Mouse (Mus musculus): ENCODE results near the gene Hormad2. TPM values are rescaled to one million over a fixed set of nuclear protein-coding genes. Genes with fewer than 3 reads are reported as not detected.

Gene Hormad2
- polyA plus RNA-seq (2012; ENCODE audit: insufficient read depth, insufficient read length, low replicate concordance, missing spikeins): not detected in 2 replicates

- 66% methylated on average over 19 of the region's 19 CpGs for WGBS
- Histone ChIP-seq H3K4me1 (ENCODE audit: control insufficient read depth, insufficient read depth, low read length) (no peaks in the 10 kb centered on the region; the same call in 1 of the 2 replicates), H3K27ac (ENCODE audit: insufficient read depth, low read depth, low read length) (no peak within 1 kb of the TSS), H3K4me3 (ENCODE audit: insufficient read depth, low read depth, low read length) (no peak within 1 kb of the TSS)
- TF ChIP-seq CTCF (IDR thresholded peaks at IDR 0.05; ENCODE audit: insufficient read depth, low read depth, low read length): no peak
- no peak for TF ChIP-seq POLR2A (IDR thresholded peaks at IDR 0.05; ENCODE audit: insufficient read depth, low read depth, low read length)
Observed at GRCm38 (mm10) chr11:4440978-4441377, at the start of gene Hormad2. Hormad2 (minus strand) TSS chr11:4441105.

- TF ChIP-seq POLR2A (IDR thresholded peaks at IDR 0.05; ENCODE audit: insufficient read depth, low read depth, low read length) (no peak), CTCF (IDR thresholded peaks at IDR 0.05; ENCODE audit: insufficient read depth, low read depth, low read length) (no peak)
- Histone ChIP-seq H3K27ac (ENCODE audit: insufficient read depth, low read depth, low read length) (no peak overlapping the region), H3K4me3 (ENCODE audit: insufficient read depth, low read depth, low read length) (no peak overlapping the region), H3K4me1 (ENCODE audit: control insufficient read depth, insufficient read depth, low read length) (peaks cover 2% of the 10 kb centered on the region)
- WGBS: 91% methylated on average over 4 of the region's 4 CpGs
Observed at GRCm38 (mm10) chr11:4489207-4489606, 48.3 kb upstream of the Hormad2 start.

- TF ChIP-seq POLR2A (IDR thresholded peaks at IDR 0.05; ENCODE audit: insufficient read depth, low read depth, low read length) (no peak), CTCF (IDR thresholded peaks at IDR 0.05; ENCODE audit: insufficient read depth, low read depth, low read length) (no peak)
- H3K4me1 ChIP-seq (ENCODE audit: control insufficient read depth, insufficient read depth, low read length): peaks cover 2% of the 10 kb centered on the region
- H3K27ac ChIP-seq (ENCODE audit: insufficient read depth, low read depth, low read length): no peak overlapping the region
- no peak overlapping the region for H3K4me3 ChIP-seq (ENCODE audit: insufficient read depth, low read depth, low read length)
- 95% methylated on average over 2 of the region's 2 CpGs for WGBS
Observed at GRCm38 (mm10) chr11:4488798-4489197, 47.9 kb upstream of the Hormad2 start.

GRCm38 (mm10) chr11:4488367-4488766, 47.5 kb upstream of the Hormad2 start:
- TF ChIP-seq POLR2A (IDR thresholded peaks at IDR 0.05; ENCODE audit: insufficient read depth, low read depth, low read length): no peak
- TF ChIP-seq CTCF (IDR thresholded peaks at IDR 0.05; ENCODE audit: insufficient read depth, low read depth, low read length): no peak
- WGBS: 96% methylated on average over 13 of the region's 13 CpGs
- H3K4me1 ChIP-seq (ENCODE audit: control insufficient read depth, insufficient read depth, low read length): peaks cover 2% of the 10 kb centered on the region
- no peak overlapping the region for H3K4me3 ChIP-seq (ENCODE audit: insufficient read depth, low read depth, low read length)
- H3K27ac ChIP-seq (ENCODE audit: insufficient read depth, low read depth, low read length): no peak overlapping the region

- TF ChIP-seq CTCF (IDR thresholded peaks at IDR 0.05; ENCODE audit: insufficient read depth, low read depth, low read length): no peak
- no peak for TF ChIP-seq POLR2A (IDR thresholded peaks at IDR 0.05; ENCODE audit: insufficient read depth, low read depth, low read length)
- 59% methylated on average over 8 of the region's 8 CpGs for WGBS
- H3K4me1 ChIP-seq (ENCODE audit: control insufficient read depth, insufficient read depth, low read length): peaks cover 2% of the 10 kb centered on the region
- no peak overlapping the region for H3K27ac ChIP-seq (ENCODE audit: insufficient read depth, low read depth, low read length)
- H3K4me3 ChIP-seq (ENCODE audit: insufficient read depth, low read depth, low read length): no peak overlapping the region
Observed at GRCm38 (mm10) chr11:4487401-4487965, 46.6 kb upstream of the Hormad2 start.

GRCm38 (mm10) chr11:4484541-4484940, 43.6 kb upstream of the Hormad2 start:
- H3K4me1 ChIP-seq (ENCODE audit: control insufficient read depth, insufficient read depth, low read length): peaks cover 2% of the 10 kb centered on the region

GRCm38 (mm10) chr11:4482641-4483040, 41.7 kb upstream of the Hormad2 start:
- Histone ChIP-seq H3K4me3 (ENCODE audit: insufficient read depth, low read depth, low read length) (no peak overlapping the region), H3K27ac (ENCODE audit: insufficient read depth, low read depth, low read length) (no peak overlapping the region), H3K4me1 (ENCODE audit: control insufficient read depth, insufficient read depth, low read length) (peaks cover 2% of the 10 kb centered on the region)
- no peak for TF ChIP-seq POLR2A (IDR thresholded peaks at IDR 0.05; ENCODE audit: insufficient read depth, low read depth, low read length)
- TF ChIP-seq CTCF (IDR thresholded peaks at IDR 0.05; ENCODE audit: insufficient read depth, low read depth, low read length): no peak
- WGBS: 79% methylated on average over 5 of the region's 5 CpGs

More at GRCm38 (mm10) chr11:4484541-4484940, 43.6 kb upstream of the Hormad2 start:
- TF ChIP-seq POLR2A (IDR thresholded peaks at IDR 0.05; ENCODE audit: insufficient read depth, low read depth, low read length): no peak
- TF ChIP-seq CTCF (IDR thresholded peaks at IDR 0.05; ENCODE audit: insufficient read depth, low read depth, low read length): no peak
- Histone ChIP-seq H3K4me3 (ENCODE audit: insufficient read depth, low read depth, low read length) (no peak overlapping the region), H3K27ac (ENCODE audit: insufficient read depth, low read depth, low read length) (no peak overlapping the region)
- 81% methylated on average over 5 of the region's 5 CpGs for WGBS

- no peaks in the 10 kb centered on the region for H3K4me1 ChIP-seq (ENCODE audit: control insufficient read depth, insufficient read depth, low read length)
- H3K4me3 ChIP-seq (ENCODE audit: insufficient read depth, low read depth, low read length): no peak overlapping the region
- no peak for TF ChIP-seq CTCF (IDR thresholded peaks at IDR 0.05; ENCODE audit: insufficient read depth, low read depth, low read length)
- no peak for TF ChIP-seq POLR2A (IDR thresholded peaks at IDR 0.05; ENCODE audit: insufficient read depth, low read depth, low read length)
- WGBS: 52% methylated on average over 4 of the region's 4 CpGs
- no peak overlapping the region for H3K27ac ChIP-seq (ENCODE audit: insufficient read depth, low read depth, low read length)
Observed at GRCm38 (mm10) chr11:4476184-4476697, 35.3 kb upstream of the Hormad2 start.

GRCm38 (mm10) chr11:4472464-4473179, 31.7 kb upstream of the Hormad2 start:
- Histone ChIP-seq H3K27ac (ENCODE audit: insufficient read depth, low read depth, low read length) (no peak overlapping the region), H3K4me1 (ENCODE audit: control insufficient read depth, insufficient read depth, low read length) (no peaks in the 10 kb centered on the region), H3K4me3 (ENCODE audit: insufficient read depth, low read depth, low read length) (no peak overlapping the region)
- WGBS: 63% methylated on average over 7 of the region's 7 CpGs
- TF ChIP-seq POLR2A (IDR thresholded peaks at IDR 0.05; ENCODE audit: insufficient read depth, low read depth, low read length) (no peak), CTCF (IDR thresholded peaks at IDR 0.05; ENCODE audit: insufficient read depth, low read depth, low read length) (no peak)

Measured in olfactory bulb, adult 2 months (tissue).